Mouse (Mus musculus): Measurements from ENCODE around the gene Azin2.

- TF ChIP-seq TAL1 (IDR thresholded peaks at IDR 0.05; ENCODE audit: low read length) (no peak), GATA1 (IDR thresholded peaks at IDR 0.05; ENCODE audit: low read depth, low read length) (no peak), NRF1 (IDR thresholded peaks at IDR 0.05; ENCODE audit: insufficient read depth, low read depth, low read length, poor library complexity, severe bottlenecking) (no peak), POLR2A (IDR thresholded peaks at IDR 0.05; ENCODE audit: control insufficient read depth in 1 of 2, insufficient read depth in 1 of 2, low read depth in 1 of 2, low read length in 2 of 2, poor library complexity in 1 of 2) (no peak), POLR2AphosphoS2 (IDR thresholded peaks at IDR 0.05; ENCODE audit: low read length) (no peak), MAX (IDR thresholded peaks at IDR 0.05; ENCODE audit: low read length) (no peak), CTCF (IDR thresholded peaks at IDR 0.05 in 2 of 3, conservative IDR thresholded peaks at IDR 0.05 in 1 of 3; ENCODE audit: control insufficient read depth in 1 of 3, insufficient read depth in 1 of 3, low read depth in 2 of 3, low read length in 3 of 3, poor library complexity in 1 of 3, severe bottlenecking in 1 of 3) (no peak), EP300 (IDR thresholded peaks at IDR 0.05; ENCODE audit: low read depth in 1 of 2, low read length in 2 of 2) (no peak), SMC3 (IDR thresholded peaks at IDR 0.05; ENCODE audit: low read depth, low read length) (no peak), HCFC1 (IDR thresholded peaks at IDR 0.05; ENCODE audit: low read depth, low read length) (no peak), ETS1 (IDR thresholded peaks at IDR 0.05; ENCODE audit: low read depth, low read length) (no peak), ZMIZ1 (IDR thresholded peaks at IDR 0.05; ENCODE audit: low read depth, low read length) (no peak), USF1 (IDR thresholded peaks at IDR 0.05; ENCODE audit: low read depth, low read length) (no peak)
Observed at GRCm38 (mm10) chr4:128980890-128981832, 18.9 kb upstream of the Azin2 start.

All from MEL (cell line).